Mouse (Mus musculus) kidney, adult 18-20 months (tissue): ENCODE measurements around the gene Adcy7.

ENCODE experiments used
- DNase-seq: peaks from one replicate; pipeline ENCODE4 v3.0.0; 2021

Adcy7 gene

GRCm38 (mm10) chr8:88274090-88274489, 1.9 kb downstream of the Adcy7 start:
- DNase-seq = no peak

GRCm38 (mm10) chr8:88279220-88279619, 7.0 kb downstream of the Adcy7 start:
- no peak for DNase-seq

- no peak for DNase-seq
Observed at GRCm38 (mm10) chr8:88279670-88280069, 7.5 kb downstream of the Adcy7 start.

GRCm38 (mm10) chr8:88280904-88281303, 8.7 kb downstream of the Adcy7 start:
- DNase-seq = no peak

GRCm38 (mm10) chr8:88282684-88283083, 10.5 kb downstream of the Adcy7 start:
- DNase-seq = peak; percentile 24

GRCm38 (mm10) chr8:88283243-88284115, 11.3 kb downstream of the Adcy7 start:
- DNase-seq = no peak

- DNase-seq = no peak
Observed at GRCm38 (mm10) chr8:88284738-88285137, 12.5 kb downstream of the Adcy7 start.

GRCm38 (mm10) chr8:88285469-88286356, 13.5 kb downstream of the Adcy7 start:
- DNase-seq = no peak

- DNase-seq = no peak
Observed at GRCm38 (mm10) chr8:88286421-88286960, 14.3 kb downstream of the Adcy7 start.

- no peak for DNase-seq
Observed at GRCm38 (mm10) chr8:88288622-88289242, 16.5 kb downstream of the Adcy7 start.

GRCm38 (mm10) chr8:88289901-88290300, 17.7 kb downstream of the Adcy7 start:
- no peak for DNase-seq

- no peak for DNase-seq
Observed at GRCm38 (mm10) chr8:88290326-88291304, 18.4 kb downstream of the Adcy7 start.

GRCm38 (mm10) chr8:88291305-88291690, 19.1 kb downstream of the Adcy7 start:
- no peak for DNase-seq

- no peak for DNase-seq
Observed at GRCm38 (mm10) chr8:88292926-88293325, 20.7 kb downstream of the Adcy7 start.

- DNase-seq = no peak
Observed at GRCm38 (mm10) chr8:88293590-88294356, 21.6 kb downstream of the Adcy7 start.

- no peak for DNase-seq
Observed at GRCm38 (mm10) chr8:88294977-88295376, 22.8 kb downstream of the Adcy7 start.

GRCm38 (mm10) chr8:88297976-88298732, 26.0 kb downstream of the Adcy7 start:
- DNase-seq = no peak

- no peak for DNase-seq
Observed at GRCm38 (mm10) chr8:88298733-88299103, 26.5 kb downstream of the Adcy7 start.

- no peak for DNase-seq
Observed at GRCm38 (mm10) chr8:88299907-88300603, 27.9 kb downstream of the Adcy7 start.
